Comparison of ENCODE assay signal across 7 mouse cellular contexts in genomic region chr13:38657865-38658264, GRCm38 (mm10). TPM values are rescaled to one million over a fixed set of nuclear protein-coding genes. Genes with fewer than 3 reads are reported as not detected.
A peak's percentile ranks its signal among the peaks of the same experiment; 100 is the strongest.
DNase-seq lines count a peak whose midpoint lies in the region; ATAC-seq lines count a peak whose summit lies in the region.

No protein-coding gene starts in this region.

- H3K9ac ChIP-seq in liver, embryonic 12.5 days = peak overlapping the region; percentile 86
- peak overlapping the region; percentile 79 for H3K9ac ChIP-seq in stomach, embryonic 16.5 days (ENCODE audit: low read length)

- DNase-seq in forebrain, embryonic 10.5 days (ENCODE audit: extremely low spot score, low spot score) = no peak
- DNase-seq in ovary, postnatal 36 days (ENCODE audit: low spot score) = no peak
- no peak for DNase-seq in kidney, adult 18-20 months

- peaks cover 20% of the 10 kb centered on the region for H3K9me3 ChIP-seq in megakaryocyte, embryonic 14.5 days
- 0 out of 2 replicates have a peak, but pooled peaks cover 3% of the 10 kb centered on the region for H3K9me3 ChIP-seq in forebrain, embryonic 10.5 days
- H3K9me3 ChIP-seq in liver, embryonic 12.5 days (replicated peaks) = peaks cover 12% of the 10 kb centered on the region; the same call in 1 of the 2 replicates
- no peaks in the 10 kb centered on the region for H3K9me3 ChIP-seq in stomach, embryonic 16.5 days (replicated peaks; ENCODE audit: control insufficient read depth, low read length)

- H3K27me3 ChIP-seq in megakaryocyte, embryonic 14.5 days (replicated peaks) = no peaks in the 10 kb centered on the region
- H3K27me3 ChIP-seq in forebrain, embryonic 10.5 days (ENCODE audit: poor library complexity, severe bottlenecking) = no peaks in the 10 kb centered on the region
- no peaks in the 10 kb centered on the region for H3K27me3 ChIP-seq in liver, embryonic 12.5 days (replicated peaks)
- H3K27me3 ChIP-seq in stomach, embryonic 16.5 days (ENCODE audit: control insufficient read depth, insufficient read depth, low read length) = no peaks in the 10 kb centered on the region

- WGBS in forebrain, embryonic 10.5 days = 24% methylated on average over 4 of the region's 4 CpGs
- WGBS in liver, embryonic 12.5 days (ENCODE audit: insufficient replicate concordance) = 16% methylated on average over 4 of the region's 4 CpGs
- 25% methylated on average over 4 of the region's 4 CpGs for WGBS in stomach, embryonic 16.5 days

- peaks cover 37% of the 10 kb centered on the region for H3K36me3 ChIP-seq in megakaryocyte, embryonic 14.5 days (replicated peaks; ENCODE audit: low read length)
- H3K36me3 ChIP-seq in forebrain, embryonic 10.5 days (replicated peaks) = peaks cover 47% of the 10 kb centered on the region
- H3K36me3 ChIP-seq in liver, embryonic 12.5 days = peaks cover 45% of the 10 kb centered on the region
- H3K36me3 ChIP-seq in stomach, embryonic 16.5 days (ENCODE audit: control insufficient read depth, insufficient read depth, low read length) = peaks cover 19% of the 10 kb centered on the region

- H3K4me3 ChIP-seq in megakaryocyte, embryonic 14.5 days (replicated peaks) = peak overlapping the region; percentile 94
- H3K4me3 ChIP-seq in forebrain, embryonic 10.5 days = peak overlapping the region; percentile 92
- H3K4me3 ChIP-seq in liver, embryonic 12.5 days = peak overlapping the region; percentile 95
- peak overlapping the region; percentile 69 for H3K4me3 ChIP-seq in stomach, embryonic 16.5 days (replicated peaks; ENCODE audit: low read length)

- peaks cover 17% of the 10 kb centered on the region for H3K4me1 ChIP-seq in megakaryocyte, embryonic 14.5 days
- peaks cover 12% of the 10 kb centered on the region for H3K4me1 ChIP-seq in forebrain, embryonic 10.5 days
- H3K4me1 ChIP-seq in liver, embryonic 12.5 days = peaks cover 29% of the 10 kb centered on the region
- H3K4me1 ChIP-seq in stomach, embryonic 16.5 days (ENCODE audit: control insufficient read depth, insufficient read depth, low read length) = peaks cover 7% of the 10 kb centered on the region; the same call in 1 of the 2 replicates

- H3K27ac ChIP-seq in forebrain, embryonic 10.5 days = peak overlapping the region; percentile 97
- peak overlapping the region; percentile 40 for H3K27ac ChIP-seq in liver, embryonic 12.5 days
- H3K27ac ChIP-seq in stomach, embryonic 16.5 days (ENCODE audit: low read length) = no peak overlapping the region

- ATAC-seq in megakaryocyte, adult 5-6 weeks (ENCODE audit: poor library complexity, severe bottlenecking) = no peak
- ATAC-seq in liver, embryonic 12.5 days = no peak
- ATAC-seq in stomach, embryonic 16.5 days (ENCODE audit: insufficient read depth, low FRiP score) = no peak

- H3K4me2 ChIP-seq in liver, embryonic 12.5 days = peak overlapping the region; percentile 92
- H3K4me2 ChIP-seq in stomach, embryonic 16.5 days (ENCODE audit: low read depth, low read length) = peak overlapping the region; percentile 54

RNA-seq across cellular contexts. Expression of gene Eef1e1, which starts 1.0 kb away (rescaled TPM):
- 20.7 TPM in 1 of 2 replicates, not detected in the other for polyA plus RNA-seq in megakaryocyte, embryonic 14.5 days (2012; ENCODE audit: insufficient read depth, low replicate concordance)
- 14.8 and 19.2 TPM in 2 replicates for total RNA-seq in megakaryocyte, adult 5-6 weeks (2015)
- total RNA-seq in megakaryocyte, adult 5-6 weeks (2017) = 14.1 and 16.2 TPM in 2 replicates
- 73.8 and 77.7 TPM in 2 replicates for polyA plus RNA-seq in forebrain, embryonic 10.5 days (2016; fragmentation: Nextera tagmentation; extraction: Ambion mirVana)
- 62.0 and 62.2 TPM in 2 replicates for polyA plus RNA-seq in liver, embryonic 12.5 days (2016; fragmentation: Nextera tagmentation; extraction: Ambion mirVana)
- polyA plus RNA-seq in stomach, embryonic 16.5 days (2015; fragmentation: Nextera tagmentation; extraction: Ambion mirVana) = 37.6 and 38.6 TPM in 2 replicates

RNA-seq across cellular contexts. Expression of gene Bloc1s5, which starts 23.0 kb away (rescaled TPM):
- polyA plus RNA-seq in megakaryocyte, embryonic 14.5 days (2012; ENCODE audit: insufficient read depth, low replicate concordance) = 6.2 TPM in 1 of 2 replicates, not detected in the other
- 1.6 and 2.1 TPM in 2 replicates for total RNA-seq in megakaryocyte, adult 5-6 weeks (2015)
- total RNA-seq in megakaryocyte, adult 5-6 weeks (2017) = 3.6 and 5.9 TPM in 2 replicates
- 24.2 and 27.0 TPM in 2 replicates for polyA plus RNA-seq in forebrain, embryonic 10.5 days (2016; fragmentation: Nextera tagmentation; extraction: Ambion mirVana)
- polyA plus RNA-seq in liver, embryonic 12.5 days (2016; fragmentation: Nextera tagmentation; extraction: Ambion mirVana) = 16.0 and 16.4 TPM in 2 replicates
- polyA plus RNA-seq in stomach, embryonic 16.5 days (2015; fragmentation: Nextera tagmentation; extraction: Ambion mirVana) = 15.2 and 18.5 TPM in 2 replicates
